Mouse (Mus musculus): Measurements from ENCODE around the gene Fam169b.

- TF ChIP-seq POLR2A (IDR thresholded peaks at IDR 0.05; ENCODE audit: insufficient read depth, low read depth, low read length) = no peak
- TF ChIP-seq EP300 (IDR thresholded peaks at IDR 0.05; ENCODE audit: insufficient read depth, low read depth, low read length) = no peak
Observed at GRCm38 (mm10) chr7:68250411-68250810, 23.2 kb upstream of the Fam169b start.

Data from heart, adult 2 months (tissue).